Mouse (Mus musculus): ENCODE results near the gene Lrrc18. TPM values are rescaled to one million over a fixed set of nuclear protein-coding genes. Genes with fewer than 3 reads are reported as not detected.
A peak's percentile ranks its signal among the peaks of the same experiment; 100 is the strongest.

The Lrrc18 gene
- polyA plus RNA-seq, 1 experiment, result 0.22 TPM

DNA sequence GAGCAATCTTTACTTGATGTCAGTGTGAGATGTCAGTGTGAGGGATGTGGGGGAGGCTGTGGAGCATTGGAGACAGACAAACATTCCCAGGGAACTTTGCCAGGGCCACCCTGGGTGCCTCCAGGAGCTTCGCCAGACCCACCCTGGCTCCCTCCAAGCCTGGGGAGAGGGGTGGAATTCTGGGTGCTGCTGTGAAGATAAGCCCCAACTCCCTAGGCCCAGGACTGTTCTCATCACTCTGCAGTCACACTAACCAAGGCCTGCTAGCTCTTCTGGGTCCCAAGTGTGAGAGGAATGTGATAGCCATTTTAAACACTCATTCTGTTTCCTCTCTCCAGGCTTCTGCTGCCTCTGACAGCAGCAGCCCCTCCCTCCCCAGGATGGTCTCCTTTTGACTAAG is 16.5 kb downstream of the Lrrc18 start:
- TF ChIP-seq POLR2A (IDR thresholded peaks at IDR 0.05; ENCODE audit: low read depth, low read length) (no peak), CTCF (IDR thresholded peaks at IDR 0.05; ENCODE audit: extremely low read depth, insufficient read length, insufficient replicate concordance, low read depth, low read length) (no peak)
- Histone ChIP-seq H3K27ac (ENCODE audit: insufficient read depth, low read depth, low read length) (no peak overlapping the region), H3K36me3 (ENCODE audit: control insufficient read depth, insufficient read depth, low read length) (no peaks in the 10 kb centered on the region), H3K27me3 (ENCODE audit: control insufficient read depth, insufficient read depth, low read length) (no peaks in the 10 kb centered on the region), H3K4me3 (ENCODE audit: low read depth, low read length) (no peak overlapping the region), H3K4me1 (ENCODE audit: control insufficient read depth, insufficient read depth, insufficient read length, low read length) (no peaks in the 10 kb centered on the region)
- 75% methylated on average over 1 of the region's 1 CpGs for WGBS

DNA sequence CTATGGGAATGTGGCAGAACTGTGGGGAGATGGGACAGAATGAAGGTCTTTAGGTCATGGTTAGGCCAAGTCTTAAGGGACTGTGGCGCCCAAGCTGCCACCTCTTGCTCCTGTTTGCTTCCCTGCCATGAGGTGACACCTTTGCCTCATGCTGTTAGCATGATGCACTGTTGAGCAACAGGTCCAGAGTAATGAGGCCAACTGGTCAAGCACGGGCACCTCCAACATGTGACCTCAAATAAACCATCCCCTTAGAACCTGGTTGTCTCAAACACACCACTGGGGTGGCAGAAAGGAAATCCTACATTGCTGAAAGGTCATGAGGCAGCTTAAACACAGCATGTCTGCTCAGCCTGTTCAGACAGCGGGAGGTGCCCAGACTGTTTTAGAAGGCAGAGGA is 27.9 kb downstream of the Lrrc18 start:
- H3K36me3 ChIP-seq (ENCODE audit: control insufficient read depth, insufficient read depth, low read length), result no peaks in the 10 kb centered on the region
- no peaks in the 10 kb centered on the region for H3K27me3 ChIP-seq (ENCODE audit: control insufficient read depth, insufficient read depth, low read length)
- no peak overlapping the region for H3K4me3 ChIP-seq (ENCODE audit: low read depth, low read length)
- no peak overlapping the region for H3K27ac ChIP-seq (ENCODE audit: insufficient read depth, low read depth, low read length)
- no peaks in the 10 kb centered on the region for H3K4me1 ChIP-seq (ENCODE audit: control insufficient read depth, insufficient read depth, insufficient read length, low read length)
- TF ChIP-seq POLR2A (IDR thresholded peaks at IDR 0.05; ENCODE audit: low read depth, low read length) (no peak), CTCF (IDR thresholded peaks at IDR 0.05; ENCODE audit: extremely low read depth, insufficient read length, insufficient replicate concordance, low read depth, low read length) (no peak)
- 78% methylated on average over 3 of the region's 3 CpGs for WGBS

DNA sequence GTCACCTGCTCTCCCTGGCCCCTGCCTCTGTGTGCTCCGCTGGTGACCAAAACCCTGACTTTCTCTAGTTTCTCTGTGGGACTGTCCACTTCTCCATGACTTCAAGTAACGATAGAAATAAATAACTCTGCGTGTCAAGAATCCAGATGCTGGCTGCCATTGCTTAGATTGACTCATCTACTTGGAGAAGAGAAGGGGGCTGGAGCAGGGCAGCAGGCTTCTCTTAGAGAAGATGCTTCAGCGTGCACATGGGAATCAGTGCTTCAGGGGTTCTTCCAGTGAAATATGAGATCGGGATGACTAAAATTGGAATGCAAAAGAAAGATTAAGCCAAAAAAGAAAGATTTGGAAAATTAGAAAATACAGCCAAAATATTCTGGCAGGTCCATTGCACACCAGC is 28.4 kb downstream of the Lrrc18 start:
- no peak overlapping the region for H3K4me3 ChIP-seq (ENCODE audit: low read depth, low read length)
- 75% methylated on average over 5 of the region's 5 CpGs for WGBS
- H3K36me3 ChIP-seq (ENCODE audit: control insufficient read depth, insufficient read depth, low read length), result no peaks in the 10 kb centered on the region

DNA sequence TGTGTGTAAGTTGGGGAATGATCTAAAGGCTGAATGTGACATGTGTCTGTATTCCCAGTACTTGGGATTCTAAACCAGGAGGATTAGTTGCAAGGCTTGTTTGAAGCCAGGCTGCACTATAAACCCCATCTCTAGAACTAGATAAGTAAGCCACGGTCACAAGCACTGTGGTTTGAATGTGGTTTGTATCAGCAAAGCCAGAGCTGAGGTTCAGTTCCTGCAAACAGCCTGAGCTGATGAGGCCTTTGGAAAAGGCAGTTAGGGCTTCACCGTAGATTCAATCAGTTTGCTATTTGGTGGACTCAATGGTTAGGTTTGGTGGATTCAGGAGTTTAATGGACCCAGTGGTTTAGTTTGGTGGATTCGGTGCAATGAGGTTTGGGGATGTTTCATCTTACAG is 39.7 kb downstream of the Lrrc18 start:
- no peaks in the 10 kb centered on the region for H3K4me1 ChIP-seq (ENCODE audit: control insufficient read depth, insufficient read depth, insufficient read length, low read length)
- H3K36me3 ChIP-seq (ENCODE audit: control insufficient read depth, insufficient read depth, low read length), result no peaks in the 10 kb centered on the region
- WGBS, result 77% methylated on average over 3 of the region's 3 CpGs
- no peaks in the 10 kb centered on the region for H3K27me3 ChIP-seq (ENCODE audit: control insufficient read depth, insufficient read depth, low read length)
- H3K27ac ChIP-seq (ENCODE audit: insufficient read depth, low read depth, low read length), result no peak overlapping the region
- no peak for TF ChIP-seq CTCF (IDR thresholded peaks at IDR 0.05; ENCODE audit: extremely low read depth, insufficient read length, insufficient replicate concordance, low read depth, low read length)
- no peak for TF ChIP-seq POLR2A (IDR thresholded peaks at IDR 0.05; ENCODE audit: low read depth, low read length)
- H3K4me3 ChIP-seq (ENCODE audit: low read depth, low read length), result no peak overlapping the region

More for the DNA sequence above, 28.4 kb downstream of the Lrrc18 start:
- no peak for TF ChIP-seq CTCF (IDR thresholded peaks at IDR 0.05; ENCODE audit: extremely low read depth, insufficient read length, insufficient replicate concordance, low read depth, low read length)
- no peak for TF ChIP-seq POLR2A (IDR thresholded peaks at IDR 0.05; ENCODE audit: low read depth, low read length)
- H3K27me3 ChIP-seq (ENCODE audit: control insufficient read depth, insufficient read depth, low read length), result no peaks in the 10 kb centered on the region
- H3K27ac ChIP-seq (ENCODE audit: insufficient read depth, low read depth, low read length), result no peak overlapping the region
- H3K4me1 ChIP-seq (ENCODE audit: control insufficient read depth, insufficient read depth, insufficient read length, low read length), result no peaks in the 10 kb centered on the region

DNA sequence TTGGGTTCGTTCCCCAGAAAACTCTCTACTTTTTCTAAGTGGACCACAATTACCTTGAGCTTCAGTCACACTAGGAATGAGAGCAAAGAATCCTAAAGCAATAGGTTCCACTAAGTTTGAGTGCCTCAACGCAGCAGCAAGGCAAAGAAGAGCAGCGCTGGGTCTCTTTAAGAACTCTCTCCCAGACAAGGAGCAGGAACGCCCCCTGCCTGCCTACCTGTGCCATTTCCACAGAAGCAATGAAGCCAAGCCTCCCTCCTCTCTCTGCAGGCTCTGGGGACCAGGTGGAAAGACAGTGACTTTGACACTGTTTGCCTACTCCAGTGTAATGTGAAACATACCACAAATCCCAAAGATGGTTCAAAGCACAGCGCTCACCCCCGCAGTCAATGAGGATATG is 42.2 kb downstream of the Lrrc18 start:
- TF ChIP-seq POLR2A (IDR thresholded peaks at IDR 0.05; ENCODE audit: low read depth, low read length) (no peak), CTCF (IDR thresholded peaks at IDR 0.05; ENCODE audit: extremely low read depth, insufficient read length, insufficient replicate concordance, low read depth, low read length) (peak; percentile 32; the same call in 1 of the 2 replicates)
- H3K36me3 ChIP-seq (ENCODE audit: control insufficient read depth, insufficient read depth, low read length), result no peaks in the 10 kb centered on the region
- no peaks in the 10 kb centered on the region for H3K27me3 ChIP-seq (ENCODE audit: control insufficient read depth, insufficient read depth, low read length)
- no peak overlapping the region for H3K27ac ChIP-seq (ENCODE audit: insufficient read depth, low read depth, low read length)
- no peaks in the 10 kb centered on the region for H3K4me1 ChIP-seq (ENCODE audit: control insufficient read depth, insufficient read depth, insufficient read length, low read length)
- 36% methylated on average over 6 of the region's 6 CpGs for WGBS
- H3K4me3 ChIP-seq (ENCODE audit: low read depth, low read length), result no peak overlapping the region

DNA sequence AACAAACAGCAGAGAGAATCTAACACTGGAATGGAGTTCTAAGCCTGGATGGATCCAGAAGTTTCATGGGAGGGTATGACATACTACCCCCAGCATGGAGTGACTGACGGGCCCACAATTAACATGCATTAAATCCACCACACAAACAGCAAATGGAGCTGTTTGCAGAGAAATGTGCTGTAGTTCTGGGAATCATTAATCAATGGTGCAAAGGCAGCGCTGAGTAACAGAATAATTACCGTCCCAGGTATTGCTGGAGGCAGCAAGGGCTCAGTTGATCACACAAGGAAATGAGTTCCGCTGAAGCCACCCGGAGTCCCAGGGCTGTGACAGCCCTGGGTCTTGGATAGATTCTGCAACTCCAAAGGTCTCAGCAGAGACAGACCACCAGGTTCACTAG is 44.2 kb downstream of the Lrrc18 start:
- no peaks in the 10 kb centered on the region for H3K4me1 ChIP-seq (ENCODE audit: control insufficient read depth, insufficient read depth, insufficient read length, low read length)

DNA sequence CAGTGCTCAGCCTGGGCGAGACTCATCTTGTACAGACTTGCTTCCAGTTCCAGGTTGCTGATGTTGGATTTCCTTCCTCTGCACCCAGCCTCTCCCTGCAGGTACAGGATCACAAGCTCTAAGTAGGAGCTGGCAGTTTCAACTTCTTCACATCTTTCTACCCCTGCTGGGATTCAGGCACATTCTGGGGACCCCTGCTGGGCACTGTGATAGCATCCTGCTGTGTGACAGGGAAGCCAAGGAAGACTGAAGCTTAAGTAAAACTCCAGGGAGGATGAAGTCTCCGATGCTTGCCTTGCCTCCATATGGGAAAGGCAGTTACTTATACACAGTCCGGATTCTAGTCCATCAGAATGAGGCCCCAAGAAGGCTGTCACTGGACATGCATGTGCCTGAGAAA is 45.6 kb downstream of the Lrrc18 start:
- WGBS, result 50% methylated on average over 3 of the region's 3 CpGs
- no peak overlapping the region for H3K4me3 ChIP-seq (ENCODE audit: low read depth, low read length)
- no peak overlapping the region for H3K27ac ChIP-seq (ENCODE audit: insufficient read depth, low read depth, low read length)
- H3K4me1 ChIP-seq (ENCODE audit: control insufficient read depth, insufficient read depth, insufficient read length, low read length), result no peaks in the 10 kb centered on the region
- no peaks in the 10 kb centered on the region for H3K27me3 ChIP-seq (ENCODE audit: control insufficient read depth, insufficient read depth, low read length)
- no peaks in the 10 kb centered on the region for H3K36me3 ChIP-seq (ENCODE audit: control insufficient read depth, insufficient read depth, low read length)
- TF ChIP-seq CTCF (IDR thresholded peaks at IDR 0.05; ENCODE audit: extremely low read depth, insufficient read length, insufficient replicate concordance, low read depth, low read length), result no peak
- no peak for TF ChIP-seq POLR2A (IDR thresholded peaks at IDR 0.05; ENCODE audit: low read depth, low read length)

More for the DNA sequence above, 44.2 kb downstream of the Lrrc18 start:
- TF ChIP-seq POLR2A (IDR thresholded peaks at IDR 0.05; ENCODE audit: low read depth, low read length), result no peak
- TF ChIP-seq CTCF (IDR thresholded peaks at IDR 0.05; ENCODE audit: extremely low read depth, insufficient read length, insufficient replicate concordance, low read depth, low read length), result no peak
- Histone ChIP-seq H3K36me3 (ENCODE audit: control insufficient read depth, insufficient read depth, low read length) (no peaks in the 10 kb centered on the region), H3K27me3 (ENCODE audit: control insufficient read depth, insufficient read depth, low read length) (no peaks in the 10 kb centered on the region), H3K27ac (ENCODE audit: insufficient read depth, low read depth, low read length) (no peak overlapping the region), H3K4me3 (ENCODE audit: low read depth, low read length) (no peak overlapping the region)
- WGBS, result 51% methylated on average over 5 of the region's 5 CpGs

DNA sequence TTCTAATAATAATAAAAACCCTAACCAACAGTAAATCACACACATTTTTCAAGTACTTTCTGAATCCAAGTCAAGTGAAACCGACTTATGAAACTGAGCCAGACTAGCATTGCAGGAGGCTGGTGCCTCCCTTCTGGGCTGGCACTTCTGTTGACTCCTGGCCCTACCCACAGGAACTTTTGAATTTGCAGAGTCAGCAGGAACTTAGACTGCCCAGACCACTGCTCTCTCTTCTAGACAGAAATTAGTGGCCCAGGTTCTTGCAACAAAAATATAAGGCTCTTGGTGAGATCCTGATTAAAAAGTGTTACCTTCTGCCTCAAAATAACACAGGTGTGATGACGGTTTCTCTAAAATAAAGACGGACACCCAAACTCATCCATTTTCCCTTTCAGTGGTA is 54.0 kb downstream of the Lrrc18 start:
- TF ChIP-seq CTCF (IDR thresholded peaks at IDR 0.05; ENCODE audit: extremely low read depth, insufficient read length, insufficient replicate concordance, low read depth, low read length) (no peak), POLR2A (IDR thresholded peaks at IDR 0.05; ENCODE audit: low read depth, low read length) (no peak)
- WGBS, result 85% methylated on average over 3 of the region's 3 CpGs
- no peaks in the 10 kb centered on the region for H3K36me3 ChIP-seq (ENCODE audit: control insufficient read depth, insufficient read depth, low read length)
- no peak overlapping the region for H3K4me3 ChIP-seq (ENCODE audit: low read depth, low read length)
- no peaks in the 10 kb centered on the region for H3K4me1 ChIP-seq (ENCODE audit: control insufficient read depth, insufficient read depth, insufficient read length, low read length)
- H3K27me3 ChIP-seq (ENCODE audit: control insufficient read depth, insufficient read depth, low read length), result no peaks in the 10 kb centered on the region
- no peak overlapping the region for H3K27ac ChIP-seq (ENCODE audit: insufficient read depth, low read depth, low read length)
